Mouse (Mus musculus): ENCODE measurements at regions not wholly inside any gene's neighbourhood (a gene's known extent, or its start where the extent isn't known, plus 50 kb on each side); places are given as distances from the start of the nearest gene placed in this dataset.

- TF ChIP-seq CTCF (IDR thresholded peaks at IDR 0.05; ENCODE audit: extremely low read depth, insufficient read depth, insufficient read length, insufficient replicate concordance) (no peak), POLR2A (IDR thresholded peaks at IDR 0.05; ENCODE audit: low read depth, low read length) (no peak)
Measured at GRCm38 (mm10) chr1:91729246-91729645, 72.0 kb upstream of the Twist2 start.
